Mouse (Mus musculus) myocyte (in vitro differentiated cells): Measurements from ENCODE around the gene Cldn18.

Experiments used
- MAX ChIP-seq: IDR thresholded peaks from one replicate; pipeline ENCODE4 v1.6.1; 2011; ENCODE audit warnings: low read depth, mild to moderate bottlenecking, control low read depth
- POLR2A ChIP-seq: IDR thresholded peaks from one replicate; pipeline ENCODE4 v1.6.1; 2011; ENCODE audit warnings: low read depth, mild to moderate bottlenecking, control low read depth, moderate library complexity; ENCODE audit not compliant: insufficient read length
- REST ChIP-seq: IDR thresholded peaks from one replicate; pipeline ENCODE4 v1.6.1; 2011; ENCODE audit warnings: mild to moderate bottlenecking, control low read depth, moderate library complexity; ENCODE audit not compliant: insufficient read depth, insufficient read length
- SRF ChIP-seq: IDR thresholded peaks from one replicate; pipeline ENCODE4 v1.6.1; 2011; ENCODE audit warnings: low read depth; ENCODE audit not compliant: control insufficient read depth, insufficient read length
- TCF12 ChIP-seq: IDR thresholded peaks from one replicate; pipeline ENCODE4 v1.6.1; 2011; ENCODE audit warnings: mild to moderate bottlenecking, control low read depth; ENCODE audit not compliant: poor library complexity, insufficient read depth, severe bottlenecking
- USF1 ChIP-seq: IDR thresholded peaks from one replicate; pipeline ENCODE4 v1.6.1; 2011; ENCODE audit warnings: low read depth, mild to moderate bottlenecking, control low read depth, moderate library complexity

GRCm38 (mm10) chr9:99671603-99672002, 45.5 kb downstream of the Cldn18 start:
- TF ChIP-seq TCF12: no peak
- TF ChIP-seq POLR2A: no peak
- no peak for TF ChIP-seq REST
- TF ChIP-seq MAX: no peak
- no peak for TF ChIP-seq USF1
- no peak for TF ChIP-seq SRF
